Mouse (Mus musculus): ENCODE results near the gene Amigo3. TPM values are rescaled to one million over a fixed set of nuclear protein-coding genes. Genes with fewer than 3 reads are reported as not detected.
A peak's percentile ranks its signal among the peaks of the same experiment; 100 is the strongest.

The Amigo3 gene
- total RNA-seq, 2 experiments from 2014 or later = 2.3 to 2.5 TPM

GRCm38 (mm10) chr9:108083561-108083960 is 30.6 kb downstream of the Amigo3 start:
- DNase-seq (ENCODE audit: low spot score in 2 of 2) = no peak

- no peak for DNase-seq (ENCODE audit: low spot score in 2 of 2)
Measured at GRCm38 (mm10) chr9:108085261-108085660, 32.3 kb downstream of the Amigo3 start.

- no peak for DNase-seq (ENCODE audit: low spot score in 2 of 2)
Measured at GRCm38 (mm10) chr9:108090611-108091120, 37.7 kb downstream of the Amigo3 start.

GRCm38 (mm10) chr9:108093586-108093985 is 40.6 kb downstream of the Amigo3 start:
- DNase-seq (ENCODE audit: low spot score in 2 of 2) = no peak

- peak; percentile 74 to 87 for DNase-seq (ENCODE audit: low spot score in 2 of 2)
Measured at GRCm38 (mm10) chr9:108094184-108094941, 41.4 kb downstream of the Amigo3 start, which contains the start of gene Apeh. Apeh (minus strand) TSS chr9:108094606.

GRCm38 (mm10) chr9:108094998-108095411 is 42.0 kb downstream of the Amigo3 start:
- DNase-seq (ENCODE audit: low spot score in 2 of 2) = no peak

- DNase-seq (ENCODE audit: low spot score in 2 of 2) = peak in 1 of 2 experiments; percentile 71
Measured at GRCm38 (mm10) chr9:108095518-108095917, 42.6 kb downstream of the Amigo3 start.

GRCm38 (mm10) chr9:108095949-108096712 is 43.2 kb downstream of the Amigo3 start:
- no peak for DNase-seq (ENCODE audit: low spot score in 2 of 2)

GRCm38 (mm10) chr9:108099619-108100018 is 46.7 kb downstream of the Amigo3 start:
- no peak for DNase-seq (ENCODE audit: low spot score in 2 of 2)

GRCm38 (mm10) chr9:108104766-108105548 is 52.0 kb downstream of the Amigo3 start:
- DNase-seq (ENCODE audit: low spot score in 2 of 2) = no peak

Small RNA genes within 50 kb of the gene (microRNA-seq; reads per million reads assigned to microRNA genes)
- gene Gm47303 = 0 reads per million in 2 experiments
- 0 reads per million in 2 experiments for gene Mir7088

Other genes starting within 250 kb of the Amigo3 start
- gene Rbm6, start 179.9 kb upstream of the Amigo3 start, total RNA-seq (2021) = 10 to 100 TPM; 52.3 to 59.6 TPM
- 10 to 100 TPM; 25.9 to 27.4 TPM for gene Mon1a, start 165.0 kb upstream of the Amigo3 start, total RNA-seq (2021)
- 1 to 10 TPM; 1.9 TPM for gene Mst1r, start 146.3 kb upstream of the Amigo3 start, total RNA-seq (2021)
- gene Actl11, start 124.7 kb upstream of the Amigo3 start, total RNA-seq (2021) = not detected
- gene Camkv, start 117.5 kb upstream of the Amigo3 start, total RNA-seq (2021) = 100 to 1,000 TPM; 554 to 575 TPM
- 10 to 100 TPM; 17.1 to 18.9 TPM for gene Traip, start 103.0 kb upstream of the Amigo3 start, total RNA-seq (2021)
- 1 to 10 TPM; 5.1 to 5.9 TPM for gene Uba7, start 77.7 kb upstream of the Amigo3 start, total RNA-seq (2021)
- 1 to 10 TPM; 2.0 TPM for gene Gm20661, start 70.1 kb upstream of the Amigo3 start, total RNA-seq (2021)
- 10 to 100 TPM; 10.7 to 14.7 TPM for gene Inka1, start 67.3 kb upstream of the Amigo3 start, total RNA-seq (2021)
- 1 to 10 TPM; 4.4 to 6.9 TPM for gene Cdhr4, start 60.7 kb upstream of the Amigo3 start, total RNA-seq (2021)
- 1 to 10 TPM; 2.5 to 5.5 TPM for gene Gm20662, start 56.8 kb upstream of the Amigo3 start, total RNA-seq (2021)
- 100 to 1,000 TPM; 241 to 243 TPM for gene Ip6k1, start 50.7 kb upstream of the Amigo3 start, total RNA-seq (2021)
- gene Gmppb, start 3.9 kb upstream of the Amigo3 start, total RNA-seq (2021) = 10 to 100 TPM; 15.5 to 17.2 TPM
- gene Mst1, start 27.3 kb downstream of the Amigo3 start, total RNA-seq (2021) = not detected
- gene Rnf123, start 30.2 kb downstream of the Amigo3 start, total RNA-seq (2021) = 100 to 1,000 TPM in 1 of 2 experiments, 10 to 100 TPM in 1; 87.8 to 104 TPM
- gene Apeh, start 41.4 kb downstream of the Amigo3 start, total RNA-seq (2021) = 10 to 100 TPM; 27.0 to 35.7 TPM
- 100 to 1,000 TPM; 228 to 231 TPM for gene Bsn, start 137.2 kb downstream of the Amigo3 start, total RNA-seq (2021)
- 10 to 100 TPM; 73.4 to 75.4 TPM for gene Dag1, start 210.8 kb downstream of the Amigo3 start, total RNA-seq (2021)
- 100 to 1,000 TPM; 114 to 116 TPM for gene Nicn1, start 237.3 kb downstream of the Amigo3 start, total RNA-seq (2021)
- 10 to 100 TPM; 30.2 to 33.0 TPM for gene Amt, start 243.7 kb downstream of the Amigo3 start, total RNA-seq (2021)

Measured in layer of hippocampus, adult 18-20 months (tissue).